10 mouse cellular contexts compared by ENCODE assay signal in the genomic region with DNA sequence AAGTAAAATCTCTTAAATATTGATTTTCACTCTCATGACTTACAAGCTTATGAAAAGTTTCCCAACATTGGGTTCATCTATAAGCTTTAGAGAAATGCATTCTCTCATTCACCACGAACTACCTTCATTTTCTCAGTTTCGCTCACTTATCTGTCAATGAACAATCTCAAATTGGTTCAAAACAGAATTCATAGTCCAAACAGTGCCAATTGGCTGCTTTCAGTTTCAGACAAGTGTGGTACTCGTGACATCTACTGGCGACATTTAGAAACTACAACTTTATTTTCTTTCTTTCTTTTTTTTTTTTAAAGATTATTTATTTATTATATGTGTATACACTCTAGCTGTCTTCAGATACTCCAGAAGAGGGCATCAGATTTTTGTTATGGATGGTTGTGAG. TPM values are rescaled to one million over a fixed set of nuclear protein-coding genes. Genes with fewer than 3 reads are reported as not detected.
A peak's percentile ranks its signal among the peaks of the same experiment; 100 is the strongest.
DNase-seq lines count a peak whose midpoint lies in the region; ATAC-seq and TF ChIP-seq lines count a peak whose summit lies in the region.
"Had no signal": no experiment of that assay in that cellular context is flagged by ENCODE, and none has a peak within 500 bp of the region (broad histone marks: within the 10 kb centered on the region; RNA-seq: fewer than 3 reads in every experiment).

No protein-coding gene starts in this region.

- peak; percentile 91 for ATAC-seq in CD4-positive, CD25-positive, alpha-beta regulatory T cell, adult 4 months
- peak; percentile 85 for ATAC-seq in inflammation-experienced regulatory T-cells, adult 6 months
- no peak; the same call in 1 of the 2 replicates for ATAC-seq in monocyte, adult 5-6 weeks (replicated peaks; ENCODE audit: insufficient number of reproducible peaks, low FRiP score, low TSS enrichment, poor library complexity, severe bottlenecking)

- no peaks in the 10 kb centered on the region for H3K27me3 ChIP-seq in kidney, adult 2 months (replicated peaks; ENCODE audit: control insufficient read depth, insufficient read depth, low read length)

- H3K4me1 ChIP-seq in kidney, adult 2 months (ENCODE audit: control insufficient read depth, insufficient read depth, low read length), result no peaks in the 10 kb centered on the region

- TF ChIP-seq POLR2A in kidney, adult 2 months (IDR thresholded peaks at IDR 0.05; ENCODE audit: low read depth, low read length), result no peak

- peak; percentile 25 for DNase-seq in kidney, adult 2 months
- no peak for DNase-seq in kidney, postnatal 10 days
- DNase-seq in Muller cell, postnatal 12 days (ENCODE audit: inconsistent ontology term), result peak; percentile 25
- no peak for DNase-seq in ovary, adult 18-20 months (ENCODE audit: low spot score)
- DNase-seq in thymus, postnatal 10 days (ENCODE audit: low spot score in 2 of 2), result no peak

- no peak for TF ChIP-seq CTCF in kidney, adult 2 months (conservative IDR thresholded peaks at IDR 0.05; ENCODE audit: insufficient read depth, insufficient read length, low read depth, low read length)

- WGBS in kidney, adult 2 months, result 10% methylated on average over 4 of the region's 4 CpGs

- no peaks in the 10 kb centered on the region for H3K36me3 ChIP-seq in kidney, adult 2 months (ENCODE audit: control insufficient read depth, insufficient read depth, low read length)

- H3K27ac ChIP-seq in kidney, adult 2 months (ENCODE audit: insufficient read depth, low read depth, low read length), result no peak overlapping the region

- H3K4me3 ChIP-seq in kidney, adult 2 months (ENCODE audit: insufficient read depth, low read depth, low read length), result no peak overlapping the region

RNA-seq across cellular contexts. Expression of gene Vps4b, which starts 21.8 kb away (rescaled TPM):
- polyA plus RNA-seq in kidney, adult 2 months (2012; rRNA removed), result 13.3 and 16.0 TPM in 2 replicates
- 10 to 100 TPM; 53.2 to 64.5 TPM for polyA plus RNA-seq in CD4-positive, CD25-positive, alpha-beta regulatory T cell, adult 4 months (2017; shearing (Covaris generic))
- polyA plus RNA-seq in inflammation-experienced regulatory T-cells, adult 6 months (2017; shearing (Covaris generic)), result 10 to 100 TPM; 58.9 to 67.8 (median 59.9) TPM
- 173 to 207 TPM (median 181 TPM) in 3 replicates for total RNA-seq in monocyte, adult 5-6 weeks (2017)

RNA-seq across cellular contexts. Expression of gene Serpinb5, which starts 42.6 kb away (rescaled TPM):
- polyA plus RNA-seq in kidney, adult 2 months (2012; rRNA removed), result 0.04 TPM in 1 of 2 replicates, not detected in the other
- not detected for polyA plus RNA-seq in CD4-positive, CD25-positive, alpha-beta regulatory T cell, adult 4 months (2017; shearing (Covaris generic))
- polyA plus RNA-seq in inflammation-experienced regulatory T-cells, adult 6 months (2017; shearing (Covaris generic)), result not detected
- not detected in 3 replicates for total RNA-seq in monocyte, adult 5-6 weeks (2017)
- total RNA-seq: left cerebral cortex, postnatal 14 days had no signal
- polyA plus RNA-seq: neural tube, embryonic 14.5 days had no signal

RNA-seq across cellular contexts. Expression of gene Kdsr, which starts 58.8 kb away (rescaled TPM):
- 7.6 and 13.3 TPM in 2 replicates for polyA plus RNA-seq in kidney, adult 2 months (2012; rRNA removed)
- polyA plus RNA-seq in CD4-positive, CD25-positive, alpha-beta regulatory T cell, adult 4 months (2017; shearing (Covaris generic)), result 10 to 100 TPM; 25.5 to 32.4 TPM
- 10 to 100 TPM; 23.5 to 28.7 (median 24.2) TPM for polyA plus RNA-seq in inflammation-experienced regulatory T-cells, adult 6 months (2017; shearing (Covaris generic))
- 16.3 to 26.0 TPM (median 25.0 TPM) in 3 replicates for total RNA-seq in monocyte, adult 5-6 weeks (2017)

Comparison
In these comparisons a context has a peak if more than half of its experiments do, and no peak if none do; other contexts are left out.
1. DNase-seq: peak in kidney, adult 2 months (single experiment) and Muller cell, postnatal 12 days (single experiment); none in kidney, postnatal 10 days (single experiment), ovary, adult 18-20 months (single experiment) and thymus, postnatal 10 days (0 of 2).